Mouse (Mus musculus): ENCODE data around the gene Syne1.

GRCm38 (mm10) chr10:5353390-5353789, 197.9 kb downstream of the Syne1 start:
- TF ChIP-seq CTCF (IDR thresholded peaks at IDR 0.05; ENCODE audit: low read depth) (no peak), EP300 (IDR thresholded peaks at IDR 0.05; ENCODE audit: low read depth) (no peak)

Data from liver, postnatal 0 days (tissue).